Mouse (Mus musculus): ENCODE measurements around the gene Rhbdl3.

- TF ChIP-seq CTCF (IDR thresholded peaks at IDR 0.05): no peak
- TF ChIP-seq POLR2A (IDR thresholded peaks at IDR 0.05; ENCODE audit: insufficient read depth, low read depth, low read length): no peak
- no peak for TF ChIP-seq EP300 (IDR thresholded peaks at IDR 0.05; ENCODE audit: insufficient read depth, low read depth, low read length)
Observed at GRCm38 (mm10) chr11:80336351-80336730, 35.6 kb downstream of the Rhbdl3 start.
